In the genomic region with DNA sequence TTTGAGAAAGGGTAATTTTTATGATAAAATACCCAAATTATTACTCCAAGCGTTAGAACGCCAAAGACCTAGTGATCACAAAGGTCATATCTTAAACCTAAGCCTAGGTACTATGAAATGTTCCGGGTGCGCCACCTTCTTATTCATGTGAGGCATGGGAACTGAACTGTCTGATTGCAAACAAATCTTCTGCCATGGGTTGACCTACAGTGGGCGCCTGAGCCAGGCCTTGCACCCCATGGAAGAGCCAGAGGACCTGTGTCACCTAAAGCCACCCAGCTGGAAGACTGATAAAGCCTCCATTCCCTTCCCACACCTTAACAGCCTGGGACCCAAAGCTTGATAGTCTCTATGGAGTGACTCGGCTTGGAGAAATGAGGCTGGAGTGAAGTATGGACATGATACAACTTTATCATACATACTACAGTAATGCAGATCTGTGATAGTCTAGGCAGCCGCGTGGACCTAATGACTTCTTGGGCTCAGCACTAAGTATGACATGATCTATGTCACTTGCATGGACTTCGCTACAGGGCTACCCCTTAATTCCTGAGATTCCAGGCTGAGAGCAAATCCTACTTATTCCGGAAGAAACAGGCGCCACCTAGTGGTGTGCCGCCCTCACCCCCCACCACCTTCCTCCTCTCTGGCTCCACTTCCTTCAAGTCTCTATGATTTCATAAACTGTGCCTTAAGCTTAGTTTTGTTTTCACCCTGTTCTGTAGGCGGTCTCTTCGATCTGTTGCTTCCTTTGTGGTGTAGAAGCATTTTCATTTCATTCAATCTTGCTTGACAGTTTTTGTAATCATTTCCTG, we compare ENCODE assay signal across 8 mouse cellular contexts. TPM values are rescaled to one million over a fixed set of nuclear protein-coding genes. Genes with fewer than 3 reads are reported as not detected.
DNase-seq lines count a peak whose midpoint lies in the region; ATAC-seq and TF ChIP-seq lines count a peak whose summit lies in the region.

No protein-coding gene starts in this region.

- H3K4me2 ChIP-seq in forebrain, postnatal 0 days (ENCODE audit: low read depth) = peak overlapping the region; percentile 73; the same call in 1 of the 2 replicates

- H3K36me3 ChIP-seq in forebrain, postnatal 0 days (ENCODE audit: insufficient read depth) = no peaks in the 10 kb centered on the region
- peaks cover 3% of the 10 kb centered on the region; the same call in 1 of the 2 replicates for H3K36me3 ChIP-seq in hindbrain, embryonic 10.5 days

- no peaks in the 10 kb centered on the region for H3K9me3 ChIP-seq in forebrain, postnatal 0 days (ENCODE audit: low read length)
- no peaks in the 10 kb centered on the region for H3K9me3 ChIP-seq in hindbrain, embryonic 10.5 days

- TF ChIP-seq CTCF in forebrain, postnatal 0 days (IDR thresholded peaks at IDR 0.05; ENCODE audit: low read depth) = peak; percentile 81

- DNase-seq in MEL-GATA-1-ER (ENCODE audit: extremely low read depth, low read depth) = peak; percentile 64
- DNase-seq in cerebellum, adult 18-20 months = peak; percentile 45 to 69
- peak; percentile 75 for DNase-seq in forebrain, postnatal 0 days
- DNase-seq in hindbrain, embryonic 10.5 days (ENCODE audit: low spot score) = peak; percentile 54
- DNase-seq in layer of hippocampus, postnatal 14 days (ENCODE audit: low spot score in 2 of 2) = peak; percentile 59 to 67
- peak; percentile 76 for DNase-seq in lung, postnatal 10 days
- DNase-seq in retina, postnatal 7 days (ENCODE audit: low read depth, low spot score) = peak; percentile 4
- DNase-seq in urinary bladder, postnatal 25 days (ENCODE audit: low spot score) = peak; percentile 65

- H3K9ac ChIP-seq in forebrain, postnatal 0 days = peak overlapping the region; percentile 89; the same call in 1 of the 2 replicates

- H3K4me3 ChIP-seq in forebrain, postnatal 0 days (ENCODE audit: low read depth, low read length) = peak overlapping the region; percentile 93; the same call in 1 of the 2 replicates
- peak overlapping the region; percentile 89; the same call in 1 of the 2 replicates for H3K4me3 ChIP-seq in hindbrain, embryonic 10.5 days

- no peak for ATAC-seq in forebrain, postnatal 0 days

- 55% methylated on average over 14 of the region's 14 CpGs for WGBS in forebrain, postnatal 0 days
- 51% methylated on average over 14 of the region's 14 CpGs for WGBS in hindbrain, embryonic 10.5 days

- H3K27ac ChIP-seq in forebrain, postnatal 0 days (ENCODE audit: low read depth, low read length) = peak overlapping the region; percentile 87; the same call in 1 of the 2 replicates
- no peak overlapping the region; the same call in 1 of the 2 replicates for H3K27ac ChIP-seq in hindbrain, embryonic 10.5 days

- H3K4me1 ChIP-seq in forebrain, postnatal 0 days (ENCODE audit: insufficient read depth) = peaks cover 15% of the 10 kb centered on the region; the same call in 1 of the 2 replicates
- H3K4me1 ChIP-seq in hindbrain, embryonic 10.5 days (replicated peaks) = peaks cover 25% of the 10 kb centered on the region

- no peaks in the 10 kb centered on the region for H3K27me3 ChIP-seq in forebrain, postnatal 0 days (ENCODE audit: insufficient read depth, low read length)
- H3K27me3 ChIP-seq in hindbrain, embryonic 10.5 days (ENCODE audit: insufficient read depth, poor library complexity, severe bottlenecking) = no peaks in the 10 kb centered on the region

RNA-seq across cellular contexts. Expression of a gene that starts 1.0 kb away (rescaled TPM):
- total RNA-seq in forebrain, postnatal 0 days (2014; rRNA removed) = 12.6 and 20.8 TPM in 2 replicates
- 8.1 and 12.7 TPM in 2 replicates for polyA plus RNA-seq in forebrain, postnatal 0 days (2015; fragmentation: Nextera tagmentation; extraction: Ambion mirVana)
- polyA plus RNA-seq in hindbrain, embryonic 10.5 days (2016; fragmentation: Nextera tagmentation; extraction: Ambion mirVana) = 6.8 and 8.2 TPM in 2 replicates
- 10 to 100 TPM; 21.9 to 24.1 TPM for total RNA-seq in layer of hippocampus, postnatal 14 days (2021)

Comparison
In these comparisons a context has a peak if more than half of its experiments do, and no peak if none do; other contexts are left out.
1. DNase-seq: peak in every context shown above with its lines; median percentile 76 in lung, postnatal 10 days; 75 in forebrain, postnatal 0 days; 65 in urinary bladder, postnatal 25 days; 64 in MEL-GATA-1-ER; 63 in layer of hippocampus, postnatal 14 days; 57 in cerebellum, adult 18-20 months; 54 in hindbrain, embryonic 10.5 days; 4 in retina, postnatal 7 days.